9 mouse cellular contexts compared by ENCODE assay signal in genomic region chr15:100635851-100636645, GRCm38 (mm10). TPM values are rescaled to one million over a fixed set of nuclear protein-coding genes. Genes with fewer than 3 reads are reported as not detected.
A peak's percentile ranks its signal among the peaks of the same experiment; 100 is the strongest.
DNase-seq lines count a peak whose midpoint lies in the region; ATAC-seq and TF ChIP-seq lines count a peak whose summit lies in the region.
"Had no signal": no experiment of that assay in that cellular context is flagged by ENCODE, and none has a peak within 500 bp of the region (broad histone marks: within the 10 kb centered on the region; RNA-seq: fewer than 3 reads in every experiment).

No protein-coding gene starts in this region.

- peak overlapping the region; percentile 91 for H3K27ac ChIP-seq in kidney, postnatal 0 days
- H3K27ac ChIP-seq in embryonic facial prominence, embryonic 12.5 days, result no peak overlapping the region
- H3K27ac ChIP-seq in hindbrain, embryonic 16.5 days (ENCODE audit: low read depth, low read length), result no peak overlapping the region
- no peak overlapping the region for H3K27ac ChIP-seq in midbrain, postnatal 0 days (ENCODE audit: low read depth, low read length)

- H3K4me2 ChIP-seq in kidney, postnatal 0 days (ENCODE audit: low read length), result peak overlapping the region; percentile 92
- H3K4me2 ChIP-seq in embryonic facial prominence, embryonic 12.5 days (replicated peaks), result peak overlapping the region; percentile 81
- peak overlapping the region; percentile 81 for H3K4me2 ChIP-seq in hindbrain, embryonic 16.5 days (ENCODE audit: low read length)
- peak overlapping the region; percentile 67 for H3K4me2 ChIP-seq in midbrain, postnatal 0 days (ENCODE audit: low read depth, low read length, poor library complexity, severe bottlenecking)

- ATAC-seq in kidney, postnatal 0 days (replicated peaks; ENCODE audit: low FRiP score, low read depth), result no peak
- no peak for ATAC-seq in embryonic facial prominence, embryonic 12.5 days (ENCODE audit: insufficient number of reproducible peaks, insufficient read depth, low FRiP score, low TSS enrichment)
- no peak for ATAC-seq in hindbrain, embryonic 16.5 days
- ATAC-seq in midbrain, postnatal 0 days (ENCODE audit: low FRiP score), result no peak
- ATAC-seq: inflammation-experienced regulatory T-cells, adult 6 months had no signal

- no peaks in the 10 kb centered on the region for H3K9me3 ChIP-seq in kidney, postnatal 0 days (replicated peaks; ENCODE audit: low read length)
- H3K9me3 ChIP-seq in embryonic facial prominence, embryonic 12.5 days, result no peaks in the 10 kb centered on the region
- no peaks in the 10 kb centered on the region for H3K9me3 ChIP-seq in hindbrain, embryonic 16.5 days (ENCODE audit: control insufficient read depth, low read length)
- no peaks in the 10 kb centered on the region for H3K9me3 ChIP-seq in midbrain, postnatal 0 days (ENCODE audit: low read length)

- peak overlapping the region; percentile 85 for H3K9ac ChIP-seq in kidney, postnatal 0 days (ENCODE audit: low read depth, low read length)
- H3K9ac ChIP-seq in embryonic facial prominence, embryonic 12.5 days, result peak overlapping the region; percentile 30; the same call in 1 of the 2 replicates
- peak overlapping the region; percentile 47 for H3K9ac ChIP-seq in hindbrain, embryonic 16.5 days (ENCODE audit: low read depth, low read length)
- H3K9ac ChIP-seq in midbrain, postnatal 0 days (replicated peaks; ENCODE audit: low read length, poor library complexity, severe bottlenecking), result no peak overlapping the region

- TF ChIP-seq CTCF in kidney, postnatal 0 days (IDR thresholded peaks at IDR 0.05; ENCODE audit: low read depth), result no peak
- no peak for TF ChIP-seq CTCF in midbrain, postnatal 0 days (IDR thresholded peaks at IDR 0.05)

- peak overlapping the region; percentile 70 for H3K4me3 ChIP-seq in kidney, postnatal 0 days (replicated peaks; ENCODE audit: low read depth, low read length)
- H3K4me3 ChIP-seq in embryonic facial prominence, embryonic 12.5 days, result peak overlapping the region; percentile 46
- H3K4me3 ChIP-seq in hindbrain, embryonic 16.5 days (ENCODE audit: low read length), result peak overlapping the region; percentile 44
- H3K4me3 ChIP-seq in midbrain, postnatal 0 days (ENCODE audit: low read depth, low read length), result peak overlapping the region; percentile 39

- no peaks in the 10 kb centered on the region for H3K27me3 ChIP-seq in kidney, postnatal 0 days (ENCODE audit: insufficient read depth, low read length)
- H3K27me3 ChIP-seq in embryonic facial prominence, embryonic 12.5 days, result peaks cover 55% of the 10 kb centered on the region
- H3K27me3 ChIP-seq in hindbrain, embryonic 16.5 days (replicated peaks; ENCODE audit: control insufficient read depth, insufficient read depth, low read length), result peaks cover 37% of the 10 kb centered on the region
- H3K27me3 ChIP-seq in midbrain, postnatal 0 days (ENCODE audit: insufficient read depth, low read length), result peaks cover 52% of the 10 kb centered on the region

- peaks cover 20% of the 10 kb centered on the region for H3K4me1 ChIP-seq in kidney, postnatal 0 days (replicated peaks; ENCODE audit: insufficient read depth, low read length)
- H3K4me1 ChIP-seq in embryonic facial prominence, embryonic 12.5 days, result peaks cover 15% of the 10 kb centered on the region; the same call in 1 of the 2 replicates
- peaks cover 11% of the 10 kb centered on the region for H3K4me1 ChIP-seq in hindbrain, embryonic 16.5 days (ENCODE audit: control insufficient read depth, insufficient read depth, low read depth, low read length)
- no peaks in the 10 kb centered on the region for H3K4me1 ChIP-seq in midbrain, postnatal 0 days (ENCODE audit: insufficient read depth, low read length)

- WGBS in kidney, postnatal 0 days, result 5% methylated on average over 38 of the region's 38 CpGs
- 3% methylated on average over 38 of the region's 38 CpGs for WGBS in embryonic facial prominence, embryonic 12.5 days
- WGBS in hindbrain, embryonic 16.5 days, result 3% methylated on average over 36 of the region's 38 CpGs
- WGBS in midbrain, postnatal 0 days, result 4% methylated on average over 38 of the region's 38 CpGs

- DNase-seq in kidney, postnatal 0 days (ENCODE audit: low spot score), result no peak
- no peak for DNase-seq in kidney, postnatal 10 days
- no peak for DNase-seq in midbrain, postnatal 0 days (ENCODE audit: low spot score)
- no peak for DNase-seq in left cerebral cortex, postnatal 25 days (ENCODE audit: low spot score in 2 of 2)
- DNase-seq in retina, embryonic 14.5 days (ENCODE audit: low spot score), result no peak
- DNase-seq in frontal cortex, postnatal 36 days (ENCODE audit: low spot score in 2 of 2), result no peak

- intact Hi-C loops in left cerebral cortex, postnatal 25 days (cut with DNase I), result loop anchor here (5.0 kb wide), 1 partner anchor 46 kb away; no protein-coding TSS in a partner anchor

- no peaks in the 10 kb centered on the region for H3K36me3 ChIP-seq in kidney, postnatal 0 days (ENCODE audit: insufficient read depth, low read length)
- H3K36me3 ChIP-seq in embryonic facial prominence, embryonic 12.5 days, result no peaks in the 10 kb centered on the region
- no peaks in the 10 kb centered on the region for H3K36me3 ChIP-seq in hindbrain, embryonic 16.5 days (ENCODE audit: control insufficient read depth, insufficient read depth, low read length)
- no peaks in the 10 kb centered on the region for H3K36me3 ChIP-seq in midbrain, postnatal 0 days (ENCODE audit: insufficient read depth, low read length)

RNA-seq across cellular contexts. Expression of gene Smagp, which starts 0.7 kb away (rescaled TPM):
- polyA plus RNA-seq in kidney, postnatal 0 days (2015; fragmentation: Nextera tagmentation; extraction: Ambion mirVana), result 83.7 and 92.0 TPM in 2 replicates
- 5.9 and 7.2 TPM in 2 replicates for polyA plus RNA-seq in embryonic facial prominence, embryonic 12.5 days (2016; fragmentation: Nextera tagmentation; extraction: Ambion mirVana)
- polyA plus RNA-seq in hindbrain, embryonic 16.5 days (2015; fragmentation: Nextera tagmentation; extraction: Ambion mirVana), result 3.6 and 4.1 TPM in 2 replicates
- 1.2 and 2.5 TPM in 2 replicates for total RNA-seq in midbrain, postnatal 0 days (2014; rRNA removed)
- 2.6 and 3.8 TPM in 2 replicates for polyA plus RNA-seq in midbrain, postnatal 0 days (2015; fragmentation: Nextera tagmentation; extraction: Ambion mirVana)
- total RNA-seq in left cerebral cortex, postnatal 25 days (2021), result 1 to 10 TPM; 1.6 to 2.2 TPM

RNA-seq across cellular contexts. Expression of gene Dazap2, which starts 20.9 kb away (rescaled TPM):
- polyA plus RNA-seq in kidney, postnatal 0 days (2015; fragmentation: Nextera tagmentation; extraction: Ambion mirVana), result 327 and 349 TPM in 2 replicates
- 124 and 130 TPM in 2 replicates for polyA plus RNA-seq in embryonic facial prominence, embryonic 12.5 days (2016; fragmentation: Nextera tagmentation; extraction: Ambion mirVana)
- polyA plus RNA-seq in hindbrain, embryonic 16.5 days (2015; fragmentation: Nextera tagmentation; extraction: Ambion mirVana), result 123 and 134 TPM in 2 replicates
- 89.3 and 148 TPM in 2 replicates for total RNA-seq in midbrain, postnatal 0 days (2014; rRNA removed)
- 133 and 134 TPM in 2 replicates for polyA plus RNA-seq in midbrain, postnatal 0 days (2015; fragmentation: Nextera tagmentation; extraction: Ambion mirVana)
- 100 to 1,000 TPM; 109 to 112 TPM for total RNA-seq in left cerebral cortex, postnatal 25 days (2021)

RNA-seq across cellular contexts. Expression of gene Bin2, which starts 33.3 kb away (rescaled TPM):
- polyA plus RNA-seq in kidney, postnatal 0 days (2015; fragmentation: Nextera tagmentation; extraction: Ambion mirVana), result 0.93 and 0.97 TPM in 2 replicates
- 2.2 and 2.4 TPM in 2 replicates for polyA plus RNA-seq in embryonic facial prominence, embryonic 12.5 days (2016; fragmentation: Nextera tagmentation; extraction: Ambion mirVana)
- polyA plus RNA-seq in hindbrain, embryonic 16.5 days (2015; fragmentation: Nextera tagmentation; extraction: Ambion mirVana), result 1.6 and 1.9 TPM in 2 replicates
- total RNA-seq in midbrain, postnatal 0 days (2014; rRNA removed), result 2.1 and 2.7 TPM in 2 replicates
- polyA plus RNA-seq in midbrain, postnatal 0 days (2015; fragmentation: Nextera tagmentation; extraction: Ambion mirVana), result 1.2 TPM in 2 replicates
- total RNA-seq in left cerebral cortex, postnatal 25 days (2021), result 1 to 10 TPM; 5.5 to 6.7 TPM

RNA-seq across cellular contexts. Expression of gene Pou6f1, which starts 36.3 kb away (rescaled TPM):
- polyA plus RNA-seq in kidney, postnatal 0 days (2015; fragmentation: Nextera tagmentation; extraction: Ambion mirVana), result 9.5 and 9.7 TPM in 2 replicates
- polyA plus RNA-seq in embryonic facial prominence, embryonic 12.5 days (2016; fragmentation: Nextera tagmentation; extraction: Ambion mirVana), result 9.0 and 11.3 TPM in 2 replicates
- polyA plus RNA-seq in hindbrain, embryonic 16.5 days (2015; fragmentation: Nextera tagmentation; extraction: Ambion mirVana), result 26.4 and 31.2 TPM in 2 replicates
- 78.4 and 111 TPM in 2 replicates for total RNA-seq in midbrain, postnatal 0 days (2014; rRNA removed)
- polyA plus RNA-seq in midbrain, postnatal 0 days (2015; fragmentation: Nextera tagmentation; extraction: Ambion mirVana), result 26.7 and 30.6 TPM in 2 replicates
- total RNA-seq in left cerebral cortex, postnatal 25 days (2021), result 100 to 1,000 TPM; 132 to 133 TPM

RNA-seq across cellular contexts. Expression of gene Cela1, which starts 51.7 kb away (rescaled TPM):
- polyA plus RNA-seq in kidney, postnatal 0 days (2015; fragmentation: Nextera tagmentation; extraction: Ambion mirVana), result 50.5 and 58.6 TPM in 2 replicates
- 1.1 and 2.4 TPM in 2 replicates for polyA plus RNA-seq in embryonic facial prominence, embryonic 12.5 days (2016; fragmentation: Nextera tagmentation; extraction: Ambion mirVana)
- 1.4 and 2.0 TPM in 2 replicates for polyA plus RNA-seq in hindbrain, embryonic 16.5 days (2015; fragmentation: Nextera tagmentation; extraction: Ambion mirVana)
- 2.0 TPM in 1 of 2 replicates, not detected in the other for total RNA-seq in midbrain, postnatal 0 days (2014; rRNA removed)
- 2.0 TPM in 2 replicates for polyA plus RNA-seq in midbrain, postnatal 0 days (2015; fragmentation: Nextera tagmentation; extraction: Ambion mirVana)
- total RNA-seq in left cerebral cortex, postnatal 25 days (2021), result 1 to 10 TPM; 1.7 to 5.0 TPM

Comparison
In these comparisons a context has a peak if more than half of its experiments do, and no peak if none do; other contexts are left out.
1. RNA of gene Smagp, which starts 0.7 kb away (polyA plus RNA-seq): 83.7 to 92.0 TPM in kidney, postnatal 0 days; 5.9 to 7.2 TPM in embryonic facial prominence, embryonic 12.5 days, 3.6 to 4.1 TPM in hindbrain, embryonic 16.5 days and 2.6 to 3.8 TPM in midbrain, postnatal 0 days; every median in the first group is over 10 times any median in the second.
2. Peak in every context shown above with its lines, with median percentiles within 50 percentile points of each other: H3K4me2 ChIP-seq and H3K4me3 ChIP-seq.